Mouse (Mus musculus): Measurements from ENCODE around the gene Kiss1r.

DNA sequence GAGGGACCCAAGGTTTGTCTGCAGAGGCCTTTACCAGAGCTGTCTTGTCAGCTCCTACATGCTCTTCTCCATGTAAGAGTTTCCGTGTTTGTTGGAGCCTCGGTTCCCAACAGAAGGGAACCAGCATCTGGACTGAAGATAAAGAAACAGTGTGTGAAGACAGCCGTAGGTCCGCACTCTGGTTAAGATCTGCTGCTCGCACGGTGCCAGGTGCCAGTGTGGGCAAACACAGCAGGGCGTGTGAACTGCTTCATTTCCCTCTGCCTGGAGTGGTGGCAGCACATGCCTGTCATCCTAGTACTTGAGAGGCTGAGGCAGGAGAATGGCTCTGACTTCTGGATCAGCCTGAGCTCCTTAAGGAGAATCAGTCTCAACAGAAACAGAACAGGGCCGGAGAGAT is 44.9 kb upstream of the Kiss1r start:
- no peak for TF ChIP-seq CTCF (IDR thresholded peaks at IDR 0.05; ENCODE audit: low read depth)
- TF ChIP-seq EP300 (IDR thresholded peaks at IDR 0.05; ENCODE audit: low read depth), result no peak

All from heart, postnatal 0 days (tissue).